Mouse (Mus musculus) cortical plate, adult 2 months (tissue): ENCODE results near the gene Ptprt. TPM values are rescaled to one million over a fixed set of nuclear protein-coding genes. Genes with fewer than 3 reads are reported as not detected.

Source experiments
- H3K27ac ChIP-seq: fragments of 200-500 bp; 2 replicates; pipeline ENCODE4 v1.5.1; 2012; ENCODE audit warnings: low read length, control low read depth, inconsistent platforms; ENCODE audit not compliant: insufficient read depth
- H3K4me1 ChIP-seq: fragments of 200-500 bp; 2 replicates; pipeline ENCODE4 v1.6.1; 2011; ENCODE audit warnings: low read length; ENCODE audit not compliant: control insufficient read depth, insufficient read depth
- H3K4me3 ChIP-seq: fragments of 200-500 bp; 2 replicates; pipeline ENCODE4 v1.5.1; 2011; ENCODE audit warnings: mild to moderate bottlenecking, low read length, control low read depth; ENCODE audit not compliant: insufficient read depth
- CTCF ChIP-seq: fragments of 200-500 bp; IDR thresholded peaks from 2 replicates; pipeline ENCODE4 v1.5.1; 2011; ENCODE audit warnings: mild to moderate bottlenecking, control low read depth, low read length; ENCODE audit not compliant: insufficient read depth; ENCODE audit errors: extremely low read depth
- POLR2A ChIP-seq: fragments of 200-500 bp; IDR thresholded peaks from 2 replicates; pipeline ENCODE4 v1.6.1; 2011; ENCODE audit warnings: mild to moderate bottlenecking, low read length, control low read depth; ENCODE audit not compliant: insufficient read depth; ENCODE audit errors: extremely low read depth
- polyA plus RNA-seq: library from polyadenylated mRNA; depleted of rRNA; stranded (reverse); fragments of >200 nt; gene quantifications from 2 replicates; pipeline ENCODE4 v1.2.3, GENCODE M21; 2012

The Ptprt gene
- polyA plus RNA-seq, 1 experiment: 24.0 TPM

DNA sequence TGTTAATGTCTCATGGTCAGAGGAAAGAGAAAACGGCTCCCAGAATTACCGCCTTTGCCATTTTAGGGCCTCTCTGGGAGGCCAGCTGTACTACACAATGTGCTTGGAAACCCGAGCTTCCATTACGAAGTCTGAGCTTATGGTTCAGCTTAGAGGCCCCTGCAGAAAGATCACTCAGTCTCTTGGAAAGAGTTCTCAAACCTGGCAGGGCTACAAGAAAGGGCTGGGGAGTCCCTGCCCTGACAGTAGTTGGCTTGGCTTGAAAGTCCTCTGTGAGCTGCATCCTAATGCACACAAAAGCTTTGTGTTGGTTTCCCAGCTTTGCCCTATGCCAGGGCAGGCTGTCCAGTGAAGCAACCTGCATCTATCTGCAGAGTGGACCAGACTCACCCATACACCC is 269.1 kb downstream of the Ptprt start:
- no peak overlapping the region for H3K4me3 ChIP-seq
- TF ChIP-seq POLR2A (no peak), CTCF (no peak)
- H3K27ac ChIP-seq: no peak overlapping the region
- H3K4me1 ChIP-seq: no peaks in the 10 kb centered on the region

GRCm38 (mm10) chr2:162377309-162377708 is 283.6 kb downstream of the Ptprt start:
- Histone ChIP-seq H3K4me3 (no peak overlapping the region), H3K4me1 (no peaks in the 10 kb centered on the region), H3K27ac (no peak overlapping the region)
- no peak for TF ChIP-seq POLR2A
- TF ChIP-seq CTCF: no peak

GRCm38 (mm10) chr2:162349047-162349446 is 311.9 kb downstream of the Ptprt start:
- no peak overlapping the region for H3K4me3 ChIP-seq
- TF ChIP-seq CTCF: no peak
- TF ChIP-seq POLR2A: no peak
- H3K4me1 ChIP-seq: no peaks in the 10 kb centered on the region
- no peak overlapping the region for H3K27ac ChIP-seq

DNA sequence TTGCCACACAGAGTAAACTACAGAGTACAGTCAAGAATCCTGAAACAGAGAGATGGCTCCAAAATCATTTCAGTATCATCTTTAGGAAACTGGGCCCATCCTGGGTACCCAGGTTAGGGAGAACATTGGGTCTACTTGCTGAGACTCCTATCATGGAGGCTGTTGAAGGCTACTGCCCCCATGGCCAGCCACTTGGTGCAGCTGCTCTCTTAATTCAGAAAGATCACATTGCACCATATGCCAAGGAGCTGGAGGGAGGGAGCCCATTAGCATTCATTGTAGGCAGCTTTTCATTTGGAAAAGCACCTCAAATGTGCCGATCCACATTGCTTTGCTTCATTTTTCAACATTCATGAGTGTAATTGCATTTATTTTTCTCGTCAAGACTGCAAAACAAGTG is 319.1 kb downstream of the Ptprt start:
- no peaks in the 10 kb centered on the region for H3K4me1 ChIP-seq
- H3K4me3 ChIP-seq: no peak overlapping the region
- no peak overlapping the region for H3K27ac ChIP-seq
- no peak for TF ChIP-seq POLR2A
- no peak for TF ChIP-seq CTCF

- H3K4me1 ChIP-seq: no peaks in the 10 kb centered on the region
- H3K27ac ChIP-seq: no peak overlapping the region
- no peak overlapping the region for H3K4me3 ChIP-seq
- no peak for TF ChIP-seq POLR2A
- no peak for TF ChIP-seq CTCF
Observed at GRCm38 (mm10) chr2:162340231-162340630, 320.7 kb downstream of the Ptprt start.

GRCm38 (mm10) chr2:162332066-162332683 is 328.8 kb downstream of the Ptprt start:
- TF ChIP-seq POLR2A (no peak), CTCF (no peak)
- H3K27ac ChIP-seq: no peak overlapping the region
- H3K4me1 ChIP-seq: no peaks in the 10 kb centered on the region
- H3K4me3 ChIP-seq: no peak overlapping the region

- TF ChIP-seq CTCF (no peak), POLR2A (no peak)
- H3K4me3 ChIP-seq: no peak overlapping the region
- H3K27ac ChIP-seq: no peak overlapping the region
- peaks cover 2% of the 10 kb centered on the region; the same call in 1 of the 2 replicates for H3K4me1 ChIP-seq
Observed at GRCm38 (mm10) chr2:162329430-162329829, 331.5 kb downstream of the Ptprt start.

- TF ChIP-seq POLR2A (no peak), CTCF (no peak)
- Histone ChIP-seq H3K4me3 (no peak overlapping the region), H3K27ac (no peak overlapping the region), H3K4me1 (peaks cover 2% of the 10 kb centered on the region; the same call in 1 of the 2 replicates)
Observed at GRCm38 (mm10) chr2:162322411-162322810, 338.5 kb downstream of the Ptprt start.

- Histone ChIP-seq H3K4me1 (no peaks in the 10 kb centered on the region), H3K27ac (no peak overlapping the region), H3K4me3 (no peak overlapping the region)
- TF ChIP-seq POLR2A (no peak), CTCF (no peak)
Observed at GRCm38 (mm10) chr2:162307996-162308395, 353.0 kb downstream of the Ptprt start.

- no peak overlapping the region for H3K4me3 ChIP-seq
- H3K27ac ChIP-seq: no peak overlapping the region
- TF ChIP-seq CTCF: peak; percentile 51
- no peak for TF ChIP-seq POLR2A
- no peaks in the 10 kb centered on the region for H3K4me1 ChIP-seq
Observed at GRCm38 (mm10) chr2:162294070-162294469, 366.9 kb downstream of the Ptprt start.
